Mouse (Mus musculus) Patski (cell line): Measurements from ENCODE around the gene Smad6. TPM values are rescaled to one million over a fixed set of nuclear protein-coding genes. Genes with fewer than 3 reads are reported as not detected.

Experiments used
- ATAC-seq: fragments of 100-300 bp; one replicate; pipeline ENCODE4 v1.8.0; 2021
- CTCF ChIA-PET: fragments of 350-600 bp; sonication (Branson Sonifier 250); formaldehyde crosslinking; loops from one replicate; lab custom pipeline; 2022; ENCODE audit warnings: inconsistent platforms; lab: Charles Lee
- POLR2A ChIA-PET: fragments of 350-600 bp; sonication (Branson Sonifier 250); formaldehyde crosslinking; loops from one replicate; lab custom pipeline; 2022; ENCODE audit warnings: antibody characterized with exemption, inconsistent platforms; lab: Charles Lee
- DNase-seq: peaks from one replicate; pipeline ENCODE4 v3.0.0-alpha.2; 2011; ENCODE audit warnings: low read depth, low spot score
- H3K27me3 ChIP-seq: fragments of 371-371 bp; one replicate; pipeline ENCODE4 v1.5.1; 2021
- CTCF ChIP-seq: fragments of 100-300 bp; IDR thresholded peaks from one replicate; pipeline ENCODE4 v1.5.1; 2021
- in situ Hi-C: fragments of 300-500 bp; cut with MboI; formaldehyde crosslinking; loops from 3 replicates; pipeline ENCODE4 v1.11.1; 2018; ENCODE audit warnings: low pct_unique_long_range_greater_than_20kb, mixed read lengths
- polyA plus RNA-seq: library from polyadenylated mRNA; unstranded; gene quantifications from one replicate; pipeline ENCODE4 v1.2.3, GENCODE M21; 2021

Smad6 gene
- polyA plus RNA-seq, 1 experiment from 2014 or later: 28.2 TPM

- CTCF ChIA-PET: interaction anchor here (1.4 to 2.1 kb wide), 2 partner anchors 18 to 69 kb away, joined by 3 to 5 read pairs; no protein-coding TSS in a partner anchor
- no peak for DNase-seq
- no peak for ATAC-seq
- no peaks in the 10 kb centered on the region for H3K27me3 ChIP-seq
- POLR2A ChIA-PET: interaction anchor here (0.5 kb wide), 1 partner anchor 164 kb away, joined by 3 read pairs; no protein-coding TSS in a partner anchor
- in situ Hi-C loops: no loop called here
- no peak for TF ChIP-seq CTCF
Measured at GRCm38 (mm10) chr9:64050513-64051065, 28.7 kb upstream of the Smad6 start.

GRCm38 (mm10) chr9:64049471-64050380, 27.9 kb upstream of the Smad6 start:
- in situ Hi-C loops: no loop called here
- CTCF ChIA-PET: interaction anchor here (1.0 to 2.1 kb wide), 3 partner anchors 13 to 70 kb away, joined by 3 to 5 read pairs (median 3); no protein-coding TSS in a partner anchor
- no peak for TF ChIP-seq CTCF
- DNase-seq (no peak), ATAC-seq (peak; percentile 45)
- no peaks in the 10 kb centered on the region for H3K27me3 ChIP-seq
- POLR2A ChIA-PET: no interaction called here

DNA sequence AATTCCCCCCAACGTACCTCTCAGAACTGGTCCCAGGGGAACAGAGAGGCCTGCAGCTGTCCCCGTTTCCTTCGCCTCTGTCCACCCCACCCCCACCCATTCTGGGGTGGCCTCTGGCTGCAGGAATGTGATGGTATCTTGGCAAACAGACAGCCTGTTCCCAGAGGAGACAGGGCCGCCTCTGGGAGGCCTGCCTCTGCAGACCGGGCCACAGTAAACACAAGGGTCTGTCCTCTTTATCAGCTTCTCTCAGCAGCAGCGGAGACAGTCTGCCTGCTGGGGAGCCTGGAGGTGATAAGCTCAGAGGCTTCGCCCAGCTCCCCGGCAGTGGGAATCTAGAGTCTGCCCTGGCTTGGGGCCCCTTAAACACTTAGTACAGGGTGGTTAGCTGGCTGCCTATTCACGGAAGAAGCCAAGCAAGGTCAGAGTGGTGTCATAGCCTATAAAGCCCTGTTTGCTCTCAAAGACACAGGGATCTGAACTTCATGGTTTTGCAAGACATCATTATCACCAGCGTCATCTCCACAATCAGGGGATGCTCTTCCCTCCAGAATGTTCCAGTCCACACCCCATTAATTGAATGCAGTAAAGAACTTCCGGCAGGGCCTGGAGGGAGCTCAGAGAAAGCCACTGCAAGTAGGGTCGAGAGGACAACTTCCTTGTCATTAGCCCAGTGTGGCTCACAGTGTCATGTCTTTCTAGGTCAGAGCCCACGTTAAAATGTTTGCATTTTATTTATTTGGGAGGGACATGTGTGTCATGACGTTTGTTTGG, 23.4 kb upstream of the Smad6 start:
- peaks cover 3% of the 10 kb centered on the region for H3K27me3 ChIP-seq
- in situ Hi-C loops: no loop called here
- ChIA-PET POLR2A (no interaction called here), CTCF (interaction anchor here (0.9 kb wide), 1 partner anchor 20 kb away, joined by 3 read pairs; no protein-coding TSS in a partner anchor)
- DNase-seq: no peak
- ATAC-seq: peak; percentile 15
- TF ChIP-seq CTCF: no peak

GRCm38 (mm10) chr9:64044343-64044742, 22.5 kb upstream of the Smad6 start:
- H3K27me3 ChIP-seq: peaks cover 3% of the 10 kb centered on the region
- no peak for TF ChIP-seq CTCF
- CTCF ChIA-PET: interaction anchor here (0.9 kb wide), 1 partner anchor 19 kb away, joined by 3 read pairs; no protein-coding TSS in a partner anchor
- no peak for DNase-seq
- POLR2A ChIA-PET: no interaction called here
- no peak for ATAC-seq
- in situ Hi-C loops: no loop called here

- ChIA-PET POLR2A (no interaction called here), CTCF (interaction anchor here (1.2 kb wide), 1 partner anchor 12 kb away, joined by 4 read pairs; no protein-coding TSS in a partner anchor)
- peaks cover 3% of the 10 kb centered on the region for H3K27me3 ChIP-seq
- ATAC-seq (no peak), DNase-seq (no peak)
- in situ Hi-C loops: no loop called here
- TF ChIP-seq CTCF: no peak
Measured at GRCm38 (mm10) chr9:64042911-64043310, 21.1 kb upstream of the Smad6 start.

- no peak for TF ChIP-seq CTCF
- DNase-seq (no peak), ATAC-seq (no peak)
- ChIA-PET POLR2A (no interaction called here), CTCF (no interaction called here)
- in situ Hi-C loops: no loop called here
- H3K27me3 ChIP-seq: peaks cover 3% of the 10 kb centered on the region
Measured at GRCm38 (mm10) chr9:64042216-64042615, 20.4 kb upstream of the Smad6 start.

- no peaks in the 10 kb centered on the region for H3K27me3 ChIP-seq
- CTCF ChIA-PET: interaction anchor here (1.4 to 2.1 kb wide), 2 partner anchors 13 to 57 kb away, joined by 4 read pairs; no protein-coding TSS in a partner anchor
- in situ Hi-C loops: no loop called here
- DNase-seq (no peak), ATAC-seq (no peak)
- POLR2A ChIA-PET: no interaction called here
- no peak for TF ChIP-seq CTCF
Measured at GRCm38 (mm10) chr9:64029908-64030631, 8.2 kb upstream of the Smad6 start.

- in situ Hi-C loops: no loop called here
- POLR2A ChIA-PET: interaction anchor here (1.2 kb wide), 1 partner anchor 61 kb away, joined by 3 read pairs; no protein-coding TSS in a partner anchor
- DNase-seq: no peak
- TF ChIP-seq CTCF: no peak
- CTCF ChIA-PET: interaction anchor here (0.7 to 5.5 kb wide), 19 partner anchors 11 to 116 kb away, joined by 3 to 44 read pairs (median 3); no protein-coding TSS in a partner anchor
- no peaks in the 10 kb centered on the region for H3K27me3 ChIP-seq
- ATAC-seq: no peak
Measured at GRCm38 (mm10) chr9:64025565-64025964, 3.7 kb upstream of the Smad6 start.

DNA sequence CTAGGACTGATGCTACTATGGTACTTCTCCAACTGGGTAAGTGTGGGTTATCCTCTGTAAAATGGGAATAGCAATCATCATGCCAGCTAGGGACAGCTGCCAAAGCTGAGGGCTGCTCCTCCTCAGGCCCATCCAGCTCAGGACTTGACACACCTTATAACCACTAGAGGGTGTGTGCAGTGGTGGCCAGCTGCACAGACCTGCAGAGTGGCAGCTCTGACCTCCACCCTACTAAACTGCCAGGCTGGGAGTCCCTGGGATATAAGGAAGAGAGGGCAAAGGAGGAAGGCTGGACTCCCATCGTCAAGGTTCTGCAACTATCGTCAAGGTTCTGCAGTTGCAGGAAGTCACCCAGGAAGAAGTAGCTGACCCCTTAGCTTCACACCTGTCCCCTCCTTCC, 3.1 kb upstream of the Smad6 start:
- H3K27me3 ChIP-seq: no peaks in the 10 kb centered on the region
- no peak for TF ChIP-seq CTCF
- in situ Hi-C loops: loop anchor here (5.0 kb wide), 1 partner anchor 62 kb away; no protein-coding TSS in a partner anchor
- no peak for DNase-seq
- ChIA-PET POLR2A (interaction anchor here (1.2 kb wide), 1 partner anchor 62 kb away, joined by 3 read pairs; no protein-coding TSS in a partner anchor), CTCF (interaction anchor here (0.8 to 5.5 kb wide), 15 partner anchors 14 to 116 kb away, joined by 3 to 44 read pairs (median 4); partner anchors contain the start of gene Lctl)
- no peak for ATAC-seq
